Mouse (Mus musculus) liver, adult 2 months (tissue): ENCODE results near the gene Car10.

Source experiments
- CTCF ChIP-seq: fragments of 200-500 bp; IDR thresholded peaks from 2 replicates; pipeline ENCODE4 v1.5.1; 2011; ENCODE audit warnings: low read depth, low read length, control low read depth
- POLR2A ChIP-seq: fragments of 200-500 bp; IDR thresholded peaks from 2 replicates; pipeline ENCODE4 v1.6.1; 2011; ENCODE audit warnings: low read length, control low read depth; ENCODE audit not compliant: insufficient read depth; ENCODE audit errors: extremely low read depth

GRCm38 (mm10) chr11:93128481-93128880 is 30.7 kb downstream of the Car10 start:
- TF ChIP-seq POLR2A (no peak), CTCF (no peak)
